Mouse (Mus musculus) Muller cell, postnatal 12 days (primary cell): ENCODE data around the gene Sspn.

Experiments used
- DNase-seq: peaks from one replicate; pipeline ENCODE4 v3.0.0-alpha.2; 2015; ENCODE audit errors: inconsistent ontology term

Gene Sspn

DNA sequence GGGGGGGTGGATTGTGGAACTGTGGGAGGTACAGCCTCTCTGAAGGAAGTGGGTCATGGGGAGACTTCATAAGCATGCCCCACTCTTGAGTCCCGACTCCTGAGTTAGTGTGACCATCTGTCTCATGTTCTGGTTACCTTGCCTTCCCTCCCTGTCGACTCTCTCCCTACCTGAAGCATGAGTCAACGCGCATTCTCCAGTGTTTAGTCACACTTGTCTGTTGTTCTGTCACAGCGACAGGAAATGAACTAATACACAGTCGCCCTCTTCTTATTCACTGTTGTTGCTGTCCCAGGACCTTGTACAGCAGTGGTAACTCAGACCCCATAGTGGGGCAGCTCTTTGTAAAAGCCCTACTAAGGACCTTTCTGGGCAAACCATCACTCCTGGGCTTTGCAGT is 41.4 kb downstream of the Sspn start:
- no peak for DNase-seq

DNA sequence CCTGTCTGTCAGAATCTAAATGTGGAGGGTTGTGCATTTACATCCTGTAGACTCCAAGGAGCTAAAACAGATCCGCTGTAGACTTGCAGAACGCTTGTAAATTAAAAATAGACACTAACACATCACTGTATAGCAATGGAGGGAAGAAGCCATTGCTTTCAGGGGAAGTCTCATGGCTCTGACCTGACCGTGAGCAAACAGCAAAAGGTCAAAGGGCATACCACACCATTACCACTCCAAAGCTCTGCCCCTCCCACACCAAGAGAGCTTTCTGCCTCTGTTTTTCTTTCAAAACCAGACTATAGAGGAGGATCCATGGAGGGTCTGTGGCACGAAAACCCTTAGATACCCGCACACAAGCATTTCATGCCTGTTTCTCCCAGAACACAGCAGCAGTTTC is 41.9 kb downstream of the Sspn start:
- no peak for DNase-seq

DNA sequence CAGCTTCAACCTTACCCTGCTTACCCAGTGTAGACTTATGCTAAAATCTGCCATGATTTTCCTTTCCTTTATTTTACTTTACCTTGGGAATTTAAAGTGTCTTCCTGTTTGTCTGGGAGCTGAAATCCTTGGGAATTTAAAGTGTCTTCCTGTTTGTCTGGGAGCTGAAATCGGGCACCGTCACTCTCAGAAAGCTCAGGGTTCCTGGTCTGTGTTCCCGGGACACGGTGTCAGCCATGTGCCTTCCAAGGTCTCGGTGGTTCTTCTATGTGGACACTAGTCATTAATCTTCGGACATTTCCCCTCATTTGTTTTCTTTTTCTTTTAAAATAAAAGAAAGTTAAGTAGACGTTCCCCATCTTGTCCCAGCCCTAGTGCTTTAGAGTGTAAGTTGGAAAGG is 43.3 kb downstream of the Sspn start:
- no peak for DNase-seq

DNA sequence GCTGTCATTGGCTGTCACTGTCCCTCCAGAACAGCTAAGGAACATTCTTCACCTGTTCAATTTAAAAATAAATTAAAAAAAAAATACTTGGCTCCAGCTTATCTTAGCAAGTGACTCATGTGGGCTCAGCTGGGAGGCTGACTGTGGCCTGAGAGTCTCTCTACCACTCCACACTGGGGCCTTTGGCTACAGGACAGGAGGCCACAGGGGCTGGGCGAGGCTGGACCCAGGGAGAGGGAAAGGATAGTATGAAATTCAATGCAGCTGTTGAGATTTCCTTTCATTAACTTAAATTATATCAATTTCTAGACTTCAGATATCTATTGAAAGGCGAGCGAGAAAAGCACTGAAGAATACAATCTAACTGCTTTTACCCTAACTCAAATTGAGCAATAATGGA is 45.9 kb downstream of the Sspn start:
- no peak for DNase-seq

DNA sequence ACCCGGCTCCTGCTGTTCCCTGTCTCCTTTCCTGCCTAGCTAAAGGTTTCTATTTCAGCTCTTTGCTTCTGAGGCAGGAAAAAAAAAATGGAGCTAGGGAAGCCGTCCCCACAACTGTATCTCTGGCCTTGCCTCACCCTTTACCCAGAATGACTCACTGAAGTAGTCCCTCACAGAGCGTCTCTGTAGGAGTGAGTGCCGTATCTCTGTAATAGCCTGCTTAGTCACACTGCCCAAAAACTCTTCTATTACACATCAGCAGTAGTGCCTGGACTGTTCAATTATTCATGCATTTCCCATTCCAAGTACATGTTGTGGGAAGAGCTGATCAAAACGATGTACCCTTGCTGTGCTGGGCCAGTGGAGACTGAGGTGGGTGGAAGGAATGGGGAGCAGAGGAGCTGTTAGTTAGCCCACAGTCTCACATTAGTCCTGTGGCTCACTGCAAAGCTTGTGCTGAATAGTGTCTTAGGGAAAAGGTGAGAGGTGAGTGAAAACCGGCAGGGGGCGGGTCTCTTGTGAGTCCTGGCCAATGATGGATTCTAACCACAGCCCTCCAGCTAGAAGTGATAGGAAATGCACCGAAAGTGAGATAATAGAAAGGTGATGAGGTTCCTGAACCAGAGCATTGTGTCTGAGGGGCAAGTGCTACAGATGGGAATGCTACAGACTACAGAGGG is 46.5 kb downstream of the Sspn start:
- peak; percentile 60 for DNase-seq

DNA sequence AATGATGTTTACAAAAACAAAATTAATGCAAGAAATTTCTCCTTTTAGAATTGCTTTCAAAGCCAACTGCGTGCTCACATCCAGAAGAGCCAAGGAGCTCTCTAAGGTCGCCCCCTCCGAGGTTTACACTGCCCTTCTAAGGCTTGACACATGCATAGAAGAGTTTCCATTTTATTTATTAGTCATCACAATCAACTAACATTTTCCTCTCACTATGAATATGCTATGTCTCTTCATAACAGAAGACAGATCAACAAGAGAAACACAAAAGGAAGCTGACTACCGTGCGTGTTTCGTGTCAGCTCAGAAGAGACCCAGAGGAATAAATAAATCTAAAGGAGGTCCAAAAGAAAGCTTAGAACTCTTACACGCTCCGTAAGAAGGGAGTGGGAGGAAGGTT is 49.6 kb downstream of the Sspn start:
- DNase-seq = no peak

DNA sequence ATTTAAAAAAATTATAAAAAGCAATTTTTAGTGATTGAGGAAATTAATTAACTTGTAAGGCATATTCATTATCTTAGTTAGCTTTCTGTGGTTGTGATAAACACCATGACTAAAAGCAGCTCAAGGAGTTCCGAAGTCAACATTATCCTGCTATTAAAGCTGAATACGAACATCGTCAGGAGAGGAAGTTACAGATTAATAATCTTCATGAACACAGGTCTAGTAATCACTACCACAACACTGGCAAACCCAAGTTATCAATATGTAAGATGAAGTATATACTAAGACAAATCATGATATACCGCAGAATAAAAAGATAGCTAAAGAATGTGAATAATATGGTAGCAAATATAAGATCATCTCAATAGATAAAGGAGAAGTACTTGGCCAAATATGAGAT is 50.9 kb downstream of the Sspn start:
- DNase-seq = no peak

DNA sequence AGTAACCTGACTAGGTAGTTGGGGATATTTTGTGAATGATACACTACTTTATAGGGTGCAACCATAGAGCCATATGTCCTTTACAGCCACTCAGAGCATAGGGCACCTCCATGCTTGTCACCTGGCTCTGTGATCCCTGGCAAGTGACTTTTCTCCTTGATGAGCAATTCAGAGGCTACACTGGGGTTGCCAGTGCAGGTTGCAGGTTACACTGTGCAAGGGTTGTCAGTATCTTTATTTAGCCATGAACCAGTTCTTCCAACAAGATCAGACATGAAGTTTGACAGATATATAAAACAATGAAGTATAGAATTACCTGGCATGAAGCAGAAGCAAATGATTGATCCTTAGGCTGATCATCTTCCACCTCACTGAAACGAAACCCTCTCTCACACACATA is 59.1 kb downstream of the Sspn start:
- no peak for DNase-seq

DNA sequence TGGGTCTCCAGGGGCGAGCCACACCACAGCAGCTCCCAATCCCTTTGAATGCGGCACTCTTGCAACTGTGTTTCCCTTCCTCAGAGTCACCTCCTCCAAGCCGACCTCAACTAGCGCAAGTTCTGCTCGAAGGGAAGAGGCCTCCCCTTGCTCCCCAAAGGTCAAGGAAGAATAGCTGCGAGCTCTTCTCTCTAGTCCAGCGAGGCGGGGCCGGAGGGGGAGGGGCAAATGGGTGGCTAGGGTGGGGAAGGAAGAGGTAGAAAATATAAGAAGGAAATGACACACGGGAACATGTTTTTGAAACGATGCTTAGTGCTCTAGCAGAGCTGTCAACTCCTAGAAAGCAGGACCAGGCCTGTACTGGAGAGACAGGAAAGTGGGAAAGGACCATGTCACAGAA is 61.1 kb downstream of the Sspn start:
- no peak for DNase-seq

DNA sequence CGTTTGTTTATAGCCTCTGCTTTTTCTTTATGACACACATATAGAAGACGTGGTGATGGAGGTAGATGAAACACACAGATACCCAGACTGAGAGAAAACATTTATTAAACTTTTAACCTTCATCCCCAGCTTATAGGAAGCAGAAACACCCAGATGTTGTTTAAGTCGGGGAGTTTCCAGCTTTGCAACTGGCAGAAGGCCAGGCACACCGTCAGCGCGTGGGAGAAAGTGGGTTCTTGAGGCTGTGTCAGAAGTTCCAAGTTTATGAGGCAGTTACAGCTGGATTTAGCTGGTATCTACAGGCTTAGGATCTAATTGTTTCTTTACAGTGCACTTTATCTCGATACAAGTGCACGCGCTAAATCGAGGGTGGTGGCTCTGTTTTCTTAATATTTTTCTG is 61.5 kb downstream of the Sspn start:
- DNase-seq = no peak

DNA sequence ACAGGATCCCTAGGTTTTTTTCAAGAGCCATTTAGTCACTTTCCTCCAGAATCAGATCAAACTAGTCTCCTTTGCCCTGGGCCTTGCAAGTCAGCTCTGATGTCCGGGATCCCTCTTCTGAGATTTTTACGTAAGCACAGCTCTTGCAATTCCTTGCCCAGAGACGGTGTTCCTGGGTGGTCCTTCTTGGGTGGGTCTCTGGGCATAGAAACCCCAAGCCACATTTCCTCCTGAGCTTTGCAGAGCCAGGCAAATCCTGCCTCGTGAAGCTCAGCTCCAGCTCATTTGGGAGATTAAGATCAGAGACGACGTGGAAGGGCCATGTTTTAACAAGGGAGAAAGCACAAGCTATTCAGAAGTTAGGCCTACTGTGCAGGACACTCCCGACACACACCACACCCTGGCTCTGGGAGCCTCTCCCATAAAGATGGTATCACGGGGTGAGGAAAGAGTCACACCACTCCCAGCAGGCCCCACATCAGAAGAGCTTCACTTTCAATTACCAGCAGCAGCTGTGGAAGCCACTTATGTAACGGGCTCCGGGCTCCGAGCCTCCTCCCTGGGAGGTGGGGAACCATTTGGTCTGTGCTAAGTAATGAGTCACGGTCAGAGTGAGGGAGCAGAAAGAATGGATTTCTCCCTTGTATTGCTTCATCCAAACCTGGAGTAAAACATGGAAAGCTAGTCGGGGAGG is 67.0 kb downstream of the Sspn start:
- DNase-seq = peak; percentile 98

DNA sequence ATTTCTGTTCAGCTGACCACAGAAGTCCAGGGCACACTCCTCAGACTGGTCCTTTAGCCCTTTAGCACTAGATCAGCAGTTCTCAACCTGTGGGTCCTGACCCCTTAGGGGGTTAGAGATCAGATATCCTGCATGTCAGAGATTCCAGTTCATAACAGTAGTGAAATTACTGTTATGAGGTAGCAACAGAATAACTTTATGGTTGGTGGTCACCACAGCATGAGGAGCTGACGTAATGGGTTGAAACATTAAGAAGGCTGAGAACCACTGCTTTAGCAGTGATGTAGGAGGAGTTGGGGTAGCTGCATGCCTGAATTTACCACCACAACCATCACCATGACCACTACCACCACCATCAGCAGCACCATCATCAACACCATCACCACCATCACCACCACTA is 69.3 kb downstream of the Sspn start:
- DNase-seq = no peak

DNA sequence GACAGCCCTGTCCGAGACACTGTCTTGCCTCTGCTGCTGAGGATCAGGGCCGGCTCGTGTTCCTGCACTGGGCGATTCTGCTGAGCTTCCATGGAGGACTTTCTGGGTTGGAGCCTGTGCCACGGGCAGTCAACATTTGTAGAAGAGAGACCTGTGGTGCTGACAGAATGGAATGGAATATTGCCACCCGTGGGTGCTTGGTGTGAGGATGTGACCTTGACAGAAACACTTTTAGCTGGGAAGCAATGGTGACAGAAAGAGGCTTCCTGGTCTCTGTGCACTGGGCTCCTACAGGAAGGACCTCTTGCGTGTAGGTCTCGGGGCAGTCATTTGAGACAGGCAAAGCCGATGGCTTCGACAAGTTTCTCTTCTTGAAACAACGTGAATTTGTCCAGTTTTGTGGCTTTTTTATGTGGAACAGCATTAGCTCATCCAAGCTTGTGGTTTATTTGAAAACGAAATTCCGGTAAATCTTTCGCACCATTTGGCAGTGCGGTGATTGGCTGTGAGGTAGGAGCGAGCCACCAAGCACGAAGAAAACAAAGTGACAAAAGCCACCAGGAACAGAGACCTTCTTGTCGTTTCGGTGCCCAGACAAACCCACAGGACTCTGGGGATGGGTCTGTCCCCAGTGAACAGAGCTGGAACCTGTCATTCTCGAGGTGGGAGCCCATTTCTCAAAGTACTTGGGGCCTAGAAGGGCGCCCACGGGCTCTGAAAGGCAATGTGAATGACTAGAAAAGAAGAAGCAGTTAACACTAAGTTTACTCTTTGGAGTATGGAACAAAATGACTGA is 70.2 kb downstream of the Sspn start:
- DNase-seq = peak; percentile 54

DNA sequence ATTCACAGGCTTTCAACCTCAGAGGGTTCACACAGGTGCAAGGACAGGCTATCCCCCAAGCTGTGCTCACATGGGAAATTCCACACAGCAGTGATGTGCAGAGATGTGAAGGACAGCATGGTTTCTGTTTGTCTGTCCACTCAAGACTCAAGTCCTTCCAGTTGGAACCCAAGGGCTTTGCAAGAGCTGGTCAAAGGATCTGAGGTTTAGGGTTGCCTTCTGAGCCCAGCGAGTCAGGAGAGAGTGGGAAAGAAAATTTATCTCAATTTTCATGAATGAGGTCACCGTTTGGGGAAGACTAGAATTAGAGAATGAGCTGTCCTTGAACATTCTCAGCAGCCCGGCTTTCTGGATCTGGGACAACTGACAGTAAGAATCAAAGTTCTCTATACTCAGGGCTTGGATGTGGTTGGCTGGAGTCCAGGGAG is 72.7 kb downstream of the Sspn start:
- peak; percentile 29 for DNase-seq

DNA sequence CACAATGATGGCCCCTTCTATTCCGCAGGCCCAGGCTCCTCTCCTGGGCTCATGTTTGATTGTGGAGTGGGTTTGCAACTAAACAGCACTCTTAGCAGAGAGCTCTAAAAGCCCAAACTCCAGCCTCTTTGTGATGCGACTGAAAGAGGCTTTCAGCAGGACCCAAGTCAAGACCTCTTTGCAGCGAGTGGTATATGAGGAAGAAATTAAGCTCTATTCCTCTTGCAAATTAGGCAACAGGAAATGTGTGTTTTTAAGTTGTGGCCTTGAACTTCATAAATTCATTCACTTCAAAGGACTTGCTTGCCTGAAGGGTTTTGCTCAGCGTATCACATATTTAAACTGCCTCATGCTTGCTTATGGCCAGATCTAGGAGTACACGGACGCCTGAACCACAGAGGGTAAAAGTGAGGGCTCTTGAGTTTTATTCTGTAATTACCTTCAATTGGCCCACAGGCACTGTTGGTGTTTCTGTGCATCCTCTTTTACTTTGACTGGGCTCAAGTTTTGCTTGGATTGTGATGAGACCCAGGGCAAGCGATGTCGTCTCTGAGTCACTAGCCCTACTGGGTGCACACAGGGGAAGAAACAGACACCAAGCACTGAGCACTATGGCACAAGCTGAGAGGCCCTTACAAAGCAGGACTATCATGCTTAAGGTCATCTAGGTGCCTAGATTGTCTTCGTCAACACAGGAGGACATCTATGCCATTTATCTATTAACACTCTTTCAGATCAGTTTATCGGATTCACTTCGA is 73.9 kb downstream of the Sspn start:
- DNase-seq = no peak

DNA sequence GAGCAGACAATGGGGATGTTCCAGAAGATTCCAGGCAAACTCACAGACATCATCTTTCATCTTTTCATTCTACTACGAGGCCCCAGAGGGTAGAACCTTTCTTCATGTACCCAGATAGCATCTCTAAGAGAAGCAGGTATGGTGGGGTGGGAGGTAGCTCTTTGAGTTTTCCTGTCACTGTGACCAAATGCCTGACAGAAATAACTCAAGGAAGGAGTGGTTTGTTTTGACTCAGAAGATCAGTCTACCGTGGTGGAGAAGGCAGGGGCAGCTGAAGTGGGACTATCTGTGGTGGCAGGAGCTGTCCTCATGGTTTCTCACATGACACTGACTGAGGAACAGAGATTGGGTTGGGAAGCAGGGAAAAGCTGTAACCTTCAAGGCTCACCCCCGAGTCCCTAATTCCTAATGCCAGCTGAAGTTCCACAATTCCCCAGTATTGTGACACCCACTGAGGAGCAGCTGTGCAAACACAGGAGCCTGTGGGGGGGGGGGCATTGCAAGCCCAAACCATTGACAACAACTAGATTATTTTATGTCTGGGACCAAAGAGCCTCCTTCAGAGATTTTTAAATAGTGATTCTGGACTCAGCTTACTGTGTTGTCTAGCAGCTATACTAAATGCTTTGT is 74.6 kb downstream of the Sspn start:
- DNase-seq = peak; percentile 34

DNA sequence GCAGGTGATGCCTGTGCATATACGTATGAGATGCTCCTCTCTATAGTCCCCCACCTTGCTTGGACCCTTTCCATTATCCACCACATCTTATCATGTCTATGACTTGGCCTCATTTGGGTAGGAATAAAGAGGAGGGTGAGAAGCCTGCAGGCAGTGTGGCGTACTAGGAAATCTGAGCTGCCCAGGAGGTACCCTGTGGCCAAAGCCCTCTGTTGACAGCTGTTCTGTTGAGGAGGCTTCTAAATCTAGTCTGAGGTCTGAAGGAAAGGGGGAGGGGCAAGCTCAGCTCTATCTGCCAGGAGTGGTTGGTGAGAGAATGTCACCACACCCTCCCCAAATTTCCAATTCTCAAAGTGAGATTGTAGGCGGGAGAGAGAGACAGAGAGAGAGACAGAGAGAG is 75.3 kb downstream of the Sspn start:
- DNase-seq = no peak

DNA sequence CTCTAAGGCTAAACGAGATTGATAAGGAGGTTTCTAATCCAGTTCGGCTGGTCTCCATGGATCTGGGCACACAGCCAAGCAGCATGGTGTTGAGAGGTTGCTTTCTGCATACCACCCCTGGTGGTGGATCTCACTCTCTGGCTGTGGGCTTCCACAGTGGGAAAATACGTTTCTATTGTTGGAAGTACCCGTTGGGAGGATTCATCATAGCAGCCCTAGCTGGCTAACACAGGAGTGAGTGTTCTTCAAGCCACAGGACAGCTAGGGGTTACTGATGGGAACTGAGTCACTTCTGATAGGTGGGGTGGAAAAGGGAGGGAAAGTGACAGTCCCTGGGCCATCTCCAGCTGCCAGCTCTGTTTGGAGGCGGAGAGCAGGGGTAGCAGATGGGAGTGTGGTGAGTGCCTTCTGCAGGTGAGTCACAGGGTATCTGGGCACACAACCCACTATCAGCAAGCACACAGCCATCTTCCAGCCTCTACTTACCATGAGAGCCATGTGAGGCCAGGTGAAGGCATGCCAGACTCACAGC is 77.1 kb downstream of the Sspn start:
- DNase-seq = peak; percentile 69

DNA sequence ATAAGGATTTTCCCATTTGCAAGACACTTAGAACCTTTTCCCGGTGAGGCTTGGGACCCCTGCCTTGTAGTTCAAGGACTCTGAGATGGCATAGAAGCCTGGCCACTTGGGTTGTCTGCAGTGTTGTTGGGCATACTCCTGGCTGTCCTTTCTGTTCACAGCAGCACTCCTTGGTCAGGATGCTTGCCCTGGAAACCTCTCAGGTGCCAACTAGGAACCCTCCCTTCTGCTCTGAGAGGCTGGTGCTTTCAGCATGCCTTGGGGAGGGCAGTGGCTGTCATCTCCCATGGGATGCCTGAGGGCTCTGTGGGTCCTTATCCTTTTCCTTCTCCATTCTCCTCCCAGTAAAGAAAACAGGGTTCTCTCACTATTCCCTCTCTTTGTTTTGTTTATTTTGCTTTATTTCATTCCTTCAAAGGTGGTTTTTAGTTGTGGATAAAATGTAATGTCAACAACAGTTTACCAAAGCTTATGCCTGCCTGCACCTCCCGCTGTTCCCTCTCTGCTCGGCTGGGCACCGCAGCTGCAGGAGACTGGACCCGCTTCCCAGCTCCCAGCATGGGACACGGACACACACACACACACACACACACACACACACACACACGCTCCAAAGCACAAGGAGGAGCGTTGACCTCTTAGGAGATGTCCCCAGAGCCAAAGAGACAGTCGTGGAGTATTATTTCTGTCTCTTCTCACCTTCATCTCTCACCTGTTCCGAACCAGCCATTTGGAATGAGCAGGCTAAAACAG is 77.9 kb downstream of the Sspn start:
- peak; percentile 29 for DNase-seq

DNA sequence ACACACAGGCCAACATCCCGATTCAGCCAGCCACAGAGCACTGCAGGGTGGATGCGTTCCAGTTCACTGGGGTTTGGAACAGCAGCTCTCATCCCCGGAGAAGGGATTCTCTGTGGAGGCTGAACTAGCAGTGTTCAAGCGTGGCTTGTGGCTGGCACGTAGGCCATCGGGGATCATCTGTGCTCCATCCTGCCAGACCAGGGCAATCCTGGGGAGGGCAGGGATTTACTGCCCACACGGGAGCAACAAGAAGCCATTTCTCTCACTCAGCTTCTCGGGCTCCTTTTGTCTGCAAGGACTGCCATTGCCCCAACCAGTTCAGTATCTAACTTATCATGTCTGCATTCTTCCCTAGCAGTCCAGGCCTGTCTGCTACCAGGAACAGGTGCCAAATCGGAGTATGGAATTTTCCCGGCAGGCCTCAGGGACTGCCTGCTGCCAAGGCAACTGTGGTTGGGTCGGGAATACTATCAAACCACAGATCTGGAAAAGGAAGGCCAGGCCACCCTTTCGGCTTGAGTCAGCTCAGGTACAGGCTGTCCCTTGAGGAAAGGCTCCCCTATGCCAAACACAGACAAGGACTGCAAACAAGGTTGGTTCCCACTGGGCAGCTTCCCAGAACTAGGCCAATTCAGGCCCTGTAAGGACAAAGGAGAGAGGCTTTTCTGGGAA is 78.8 kb downstream of the Sspn start:
- peak; percentile 93 for DNase-seq
